Mouse (Mus musculus) cortical plate, adult 2 months (tissue): ENCODE data around the gene Ccm2l.

Experiments
- CTCF ChIP-seq: fragments of 200-500 bp; IDR thresholded peaks from 2 replicates; pipeline ENCODE4 v1.5.1; 2011; ENCODE audit warnings: mild to moderate bottlenecking, control low read depth, low read length; ENCODE audit not compliant: insufficient read depth; ENCODE audit errors: extremely low read depth
- POLR2A ChIP-seq: fragments of 200-500 bp; IDR thresholded peaks from 2 replicates; pipeline ENCODE4 v1.6.1; 2011; ENCODE audit warnings: mild to moderate bottlenecking, low read length, control low read depth; ENCODE audit not compliant: insufficient read depth; ENCODE audit errors: extremely low read depth

- TF ChIP-seq CTCF (no peak), POLR2A (no peak)
Observed at GRCm38 (mm10) chr2:153021163-153021562, 44.6 kb upstream of the Ccm2l start.
